Mouse (Mus musculus) midbrain, embryonic 13.5 days (tissue): ENCODE data around the gene Gm20662. TPM values are rescaled to one million over a fixed set of nuclear protein-coding genes. Genes with fewer than 3 reads are reported as not detected.

Experiments used
- ATAC-seq: fragments of 200-750 bp; cut with Nextera tagmentation; 2 replicates; pipeline ENCODE4 v1.8.0; 2017; ENCODE audit warnings: mild to moderate bottlenecking, moderate TSS enrichment, moderate library complexity
- H3K27ac ChIP-seq: fragments of 300-500 bp; sonication (generic); 2 replicates; pipeline ENCODE4 v1.5.1; 2015; ENCODE audit warnings: inconsistent platforms, mild to moderate bottlenecking, moderate library complexity
- H3K27me3 ChIP-seq: fragments of 300-500 bp; sonication (generic); 2 replicates; pipeline ENCODE4 v1.6.1; 2015; ENCODE audit warnings: mild to moderate bottlenecking, inconsistent platforms
- H3K36me3 ChIP-seq: fragments of 300-500 bp; sonication (generic); 2 replicates; pipeline ENCODE4 v1.6.1; 2015; ENCODE audit warnings: mild to moderate bottlenecking, inconsistent platforms
- H3K4me1 ChIP-seq: fragments of 300-500 bp; sonication (generic); replicated peaks from 2 replicates; pipeline ENCODE4 v1.6.1; 2015; ENCODE audit warnings: inconsistent platforms
- H3K4me2 ChIP-seq: fragments of 300-500 bp; sonication (generic); replicated peaks from 2 replicates; pipeline ENCODE4 v1.6.1; 2015; ENCODE audit warnings: moderate library complexity, mild to moderate bottlenecking, inconsistent platforms
- H3K4me3 ChIP-seq: fragments of 300-500 bp; sonication (generic); replicated peaks from 2 replicates; pipeline ENCODE4 v1.5.1; 2015; ENCODE audit warnings: mild to moderate bottlenecking, inconsistent platforms
- H3K9ac ChIP-seq: fragments of 300-500 bp; sonication (generic); replicated peaks from 2 replicates; pipeline ENCODE4 v1.6.1; 2015; ENCODE audit warnings: mild to moderate bottlenecking, inconsistent platforms
- H3K9me3 ChIP-seq: fragments of 300-500 bp; sonication (generic); 2 replicates; pipeline ENCODE4 v1.6.1; 2016; ENCODE audit warnings: mild to moderate bottlenecking, inconsistent platforms
- WGBS: fragments of 180-500 bp; shearing (Covaris S2); methylation state at CpG from one replicate; pipeline ENCODE4 v1.1.7; 2015; 5-methylcytosine and 5-hydroxymethylcytosine counted together
- polyA plus RNA-seq: library from polyadenylated mRNA; unstranded; fragments of >200 nt; fragmentation: Nextera tagmentation; extraction: Ambion mirVana; gene quantifications from 2 replicates; pipeline ENCODE4 v1.2.1, GENCODE M21; 2015

Gm20662 gene
- polyA plus RNA-seq, 1 experiment from 2014 or later = 0.36 TPM

GRCm38 (mm10) chr9:108027867-108028266 lies 31.7 kb downstream of the Gm20662 start:
- H3K9me3 ChIP-seq = no peaks in the 10 kb centered on the region
- no peak for ATAC-seq
- peaks cover 64% of the 10 kb centered on the region for H3K36me3 ChIP-seq
- 98% methylated on average over 3 of the region's 3 CpGs for WGBS
- H3K4me1 ChIP-seq = no peaks in the 10 kb centered on the region
- H3K4me3 ChIP-seq = no peak overlapping the region
- H3K27me3 ChIP-seq = no peaks in the 10 kb centered on the region
- no peak overlapping the region for H3K27ac ChIP-seq
- H3K4me2 ChIP-seq = no peak overlapping the region
- H3K9ac ChIP-seq = no peak overlapping the region

- Histone ChIP-seq H3K9me3 (no peaks in the 10 kb centered on the region), H3K36me3 (peaks cover 64% of the 10 kb centered on the region), H3K27ac (no peak overlapping the region), H3K27me3 (no peaks in the 10 kb centered on the region), H3K4me1 (no peaks in the 10 kb centered on the region), H3K4me2 (no peak overlapping the region), H3K9ac (no peak overlapping the region), H3K4me3 (no peak overlapping the region)
- ATAC-seq = no peak
- WGBS = 91% methylated on average over 5 of the region's 5 CpGs
Measured at GRCm38 (mm10) chr9:108032126-108032525, 36.0 kb downstream of the Gm20662 start.

GRCm38 (mm10) chr9:108035331-108036156 lies 39.4 kb downstream of the Gm20662 start:
- Histone ChIP-seq H3K4me3 (no peak overlapping the region), H3K36me3 (peaks cover 66% of the 10 kb centered on the region), H3K4me2 (no peak overlapping the region), H3K9me3 (no peaks in the 10 kb centered on the region), H3K27me3 (no peaks in the 10 kb centered on the region), H3K9ac (no peak overlapping the region), H3K27ac (no peak overlapping the region), H3K4me1 (no peaks in the 10 kb centered on the region)
- no peak for ATAC-seq
- 95% methylated on average over 2 of the region's 2 CpGs for WGBS

GRCm38 (mm10) chr9:108044751-108045492 lies 48.8 kb downstream of the Gm20662 start:
- Histone ChIP-seq H3K4me3 (no peak overlapping the region), H3K4me2 (no peak overlapping the region), H3K4me1 (peaks cover 17% of the 10 kb centered on the region), H3K36me3 (peaks cover 65% of the 10 kb centered on the region), H3K27ac (no peak overlapping the region), H3K9ac (no peak overlapping the region), H3K9me3 (no peaks in the 10 kb centered on the region), H3K27me3 (no peaks in the 10 kb centered on the region)
- no peak for ATAC-seq
- 97% methylated on average over 8 of the region's 8 CpGs for WGBS

- Histone ChIP-seq H3K4me1 (peaks cover 23% of the 10 kb centered on the region), H3K9ac (no peak overlapping the region), H3K36me3 (peaks cover 64% of the 10 kb centered on the region), H3K4me3 (no peak overlapping the region), H3K9me3 (no peaks in the 10 kb centered on the region), H3K4me2 (no peak overlapping the region), H3K27ac (no peak overlapping the region), H3K27me3 (no peaks in the 10 kb centered on the region)
- WGBS = 90% methylated on average over 4 of the region's 4 CpGs
- ATAC-seq = no peak
Measured at GRCm38 (mm10) chr9:108046582-108046981, 50.4 kb downstream of the Gm20662 start.

GRCm38 (mm10) chr9:108047601-108048565 lies 51.7 kb downstream of the Gm20662 start:
- H3K9ac ChIP-seq = peak overlapping the region; percentile 75

GRCm38 (mm10) chr9:108048566-108048955 lies 52.4 kb downstream of the Gm20662 start:
- Histone ChIP-seq H3K9me3 (no peaks in the 10 kb centered on the region), H3K27me3 (no peaks in the 10 kb centered on the region), H3K4me1 (peaks cover 34% of the 10 kb centered on the region), H3K4me2 (peak overlapping the region; percentile 80), H3K27ac (peak overlapping the region; percentile 74), H3K9ac (peak overlapping the region; percentile 75), H3K36me3 (peaks cover 55% of the 10 kb centered on the region), H3K4me3 (peak overlapping the region; percentile 72)
- WGBS = 1% methylated on average over 19 of the region's 19 CpGs
- ATAC-seq = peak; percentile 59

More at GRCm38 (mm10) chr9:108047601-108048565, 51.7 kb downstream of the Gm20662 start:
- Histone ChIP-seq H3K36me3 (peaks cover 58% of the 10 kb centered on the region), H3K27ac (peak overlapping the region; percentile 74), H3K4me3 (peak overlapping the region; percentile 72), H3K4me1 (peaks cover 27% of the 10 kb centered on the region), H3K9me3 (no peaks in the 10 kb centered on the region), H3K4me2 (peak overlapping the region; percentile 80), H3K27me3 (no peaks in the 10 kb centered on the region)
- ATAC-seq = no peak
- WGBS = 53% methylated on average over 17 of the region's 17 CpGs

GRCm38 (mm10) chr9:108049016-108049455 lies 52.9 kb downstream of the Gm20662 start, which contains the start of gene Gmppb:
Gene Gmppb, plus strand, starts transcription at chr9:108049242.
- H3K4me1 ChIP-seq = peaks cover 35% of the 10 kb centered on the region
- H3K27me3 ChIP-seq = no peaks in the 10 kb centered on the region
- H3K4me3 ChIP-seq = peak within 1 kb of the TSS; percentile 72
- H3K9ac ChIP-seq = peak within 1 kb of the TSS; percentile 75
- peak; percentile 96 for ATAC-seq
- under 1% methylated on average over 39 of the region's 39 CpGs for WGBS
- peaks cover 58% of the 10 kb centered on the region for H3K36me3 ChIP-seq
- H3K9me3 ChIP-seq = no peaks in the 10 kb centered on the region
- peak within 1 kb of the TSS; percentile 74 for H3K27ac ChIP-seq
- peak within 1 kb of the TSS; percentile 80 for H3K4me2 ChIP-seq

- H3K4me1 ChIP-seq = peaks cover 35% of the 10 kb centered on the region
- H3K4me3 ChIP-seq = peak overlapping the region; percentile 72
- H3K9ac ChIP-seq = peak overlapping the region; percentile 75
- H3K9me3 ChIP-seq = no peaks in the 10 kb centered on the region
- peaks cover 62% of the 10 kb centered on the region for H3K36me3 ChIP-seq
- ATAC-seq = no peak; the same call in 1 of the 2 replicates
- H3K27me3 ChIP-seq = no peaks in the 10 kb centered on the region
- H3K27ac ChIP-seq = peak overlapping the region; percentile 74
- peak overlapping the region; percentile 80 for H3K4me2 ChIP-seq
- 43% methylated on average over 15 of the region's 15 CpGs for WGBS
Measured at GRCm38 (mm10) chr9:108049561-108050251, 53.6 kb downstream of the Gm20662 start.

GRCm38 (mm10) chr9:108051184-108051930 lies 55.2 kb downstream of the Gm20662 start:
- Histone ChIP-seq H3K9ac (no peak overlapping the region), H3K4me1 (peaks cover 35% of the 10 kb centered on the region), H3K4me2 (no peak overlapping the region), H3K4me3 (no peak overlapping the region), H3K27ac (no peak overlapping the region), H3K27me3 (no peaks in the 10 kb centered on the region), H3K9me3 (no peaks in the 10 kb centered on the region), H3K36me3 (peaks cover 63% of the 10 kb centered on the region)
- WGBS = 95% methylated on average over 15 of the region's 15 CpGs
- no peak for ATAC-seq
